Mouse (Mus musculus) embryonic facial prominence, embryonic 14.5 days (tissue): ENCODE results near the gene Klk6. TPM values are rescaled to one million over a fixed set of nuclear protein-coding genes. Genes with fewer than 3 reads are reported as not detected.
A peak's percentile ranks its signal among the peaks of the same experiment; 100 is the strongest.

Experiments
- ATAC-seq: fragments of 200-750 bp; cut with Nextera tagmentation; 2 replicates; pipeline ENCODE4 v1.8.0; 2017; ENCODE audit warnings: low read depth, moderate number of reproducible peaks, moderate TSS enrichment
- DNase-seq: peaks from one replicate; pipeline ENCODE4 v3.0.0-alpha.2; 2015; ENCODE audit warnings: low spot score
- H3K27ac ChIP-seq: fragments of 300-500 bp; sonication (generic); replicated peaks from 2 replicates; pipeline ENCODE4 v1.5.1; 2014; ENCODE audit warnings: low read depth, mild to moderate bottlenecking, low read length, moderate library complexity
- H3K27me3 ChIP-seq: fragments of 300-500 bp; sonication (generic); replicated peaks from 2 replicates; pipeline ENCODE4 v1.6.1; 2014; ENCODE audit warnings: low read length; ENCODE audit not compliant: control insufficient read depth, insufficient read depth
- H3K36me3 ChIP-seq: fragments of 300-500 bp; sonication (generic); 2 replicates; pipeline ENCODE4 v1.6.1; 2014; ENCODE audit warnings: low read length, mixed read lengths; ENCODE audit not compliant: control insufficient read depth, insufficient read depth
- H3K4me1 ChIP-seq: fragments of 300-500 bp; sonication (generic); 2 replicates; pipeline ENCODE4 v1.6.1; 2014; ENCODE audit warnings: antibody characterized with exemption, low read length; ENCODE audit not compliant: control insufficient read depth, insufficient read depth
- H3K4me2 ChIP-seq: fragments of 300-500 bp; sonication (generic); 2 replicates; pipeline ENCODE4 v1.6.1; 2014; ENCODE audit warnings: low read depth, mild to moderate bottlenecking, low read length, moderate library complexity, mixed read lengths
- H3K4me3 ChIP-seq: fragments of 300-500 bp; sonication (generic); 2 replicates; pipeline ENCODE4 v1.5.1; 2014; ENCODE audit warnings: low read depth, mild to moderate bottlenecking, low read length
- H3K9ac ChIP-seq: fragments of 300-500 bp; sonication (generic); 2 replicates; pipeline ENCODE4 v1.6.1; 2014; ENCODE audit warnings: low read depth, mild to moderate bottlenecking, low read length, moderate library complexity, mixed read lengths
- H3K9me3 ChIP-seq: fragments of 300-500 bp; sonication (generic); 2 replicates; pipeline ENCODE4 v1.6.1; 2016; ENCODE audit warnings: low read length; ENCODE audit not compliant: control insufficient read depth
- WGBS: fragments of 180-500 bp; shearing (Covaris S2); extraction: QIAGEN DNeasy Blood & Tissue Kit; methylation state at CpG from one replicate; pipeline ENCODE4 v1.1.7; 2014; 5-methylcytosine and 5-hydroxymethylcytosine counted together
- polyA plus RNA-seq: library from polyadenylated mRNA; unstranded; fragments of >200 nt; fragmentation: Nextera tagmentation; extraction: Ambion mirVana; gene quantifications from 2 replicates; pipeline ENCODE4 v1.2.1, GENCODE M21; 2014

Gene Klk6
- polyA plus RNA-seq, 1 experiment from 2014 or later = 0.42 TPM

DNA sequence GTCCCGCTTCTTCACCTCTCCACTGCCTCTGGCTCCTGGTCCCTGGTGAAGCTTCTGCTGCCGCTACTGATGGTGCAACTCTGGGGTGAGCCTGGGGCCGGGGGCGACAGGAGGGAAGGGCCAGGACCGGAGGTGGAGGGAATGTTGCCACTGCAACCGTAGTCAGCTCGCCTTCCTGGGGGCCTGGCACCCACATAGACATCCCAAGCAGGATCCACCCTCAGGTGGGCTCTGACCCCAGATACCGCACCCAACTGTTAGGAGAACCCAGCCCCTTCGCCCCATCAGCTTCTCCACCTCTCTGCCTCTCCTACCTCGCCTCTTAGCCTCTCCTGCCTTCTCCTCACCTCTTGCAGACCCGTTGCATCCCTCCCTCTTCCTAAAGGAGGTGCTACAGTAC lies 42.8 kb upstream of the Klk6 start:
- Histone ChIP-seq H3K36me3 (no peaks in the 10 kb centered on the region), H3K9me3 (no peaks in the 10 kb centered on the region), H3K9ac (no peak overlapping the region), H3K4me2 (no peak overlapping the region), H3K27me3 (peaks cover 8% of the 10 kb centered on the region; the same call in 1 of the 2 replicates), H3K4me3 (no peak overlapping the region), H3K4me1 (no peaks in the 10 kb centered on the region), H3K27ac (no peak overlapping the region)
- DNase-seq = no peak
- no peak for ATAC-seq
- 82% methylated on average over 10 of the region's 11 CpGs for WGBS

DNA sequence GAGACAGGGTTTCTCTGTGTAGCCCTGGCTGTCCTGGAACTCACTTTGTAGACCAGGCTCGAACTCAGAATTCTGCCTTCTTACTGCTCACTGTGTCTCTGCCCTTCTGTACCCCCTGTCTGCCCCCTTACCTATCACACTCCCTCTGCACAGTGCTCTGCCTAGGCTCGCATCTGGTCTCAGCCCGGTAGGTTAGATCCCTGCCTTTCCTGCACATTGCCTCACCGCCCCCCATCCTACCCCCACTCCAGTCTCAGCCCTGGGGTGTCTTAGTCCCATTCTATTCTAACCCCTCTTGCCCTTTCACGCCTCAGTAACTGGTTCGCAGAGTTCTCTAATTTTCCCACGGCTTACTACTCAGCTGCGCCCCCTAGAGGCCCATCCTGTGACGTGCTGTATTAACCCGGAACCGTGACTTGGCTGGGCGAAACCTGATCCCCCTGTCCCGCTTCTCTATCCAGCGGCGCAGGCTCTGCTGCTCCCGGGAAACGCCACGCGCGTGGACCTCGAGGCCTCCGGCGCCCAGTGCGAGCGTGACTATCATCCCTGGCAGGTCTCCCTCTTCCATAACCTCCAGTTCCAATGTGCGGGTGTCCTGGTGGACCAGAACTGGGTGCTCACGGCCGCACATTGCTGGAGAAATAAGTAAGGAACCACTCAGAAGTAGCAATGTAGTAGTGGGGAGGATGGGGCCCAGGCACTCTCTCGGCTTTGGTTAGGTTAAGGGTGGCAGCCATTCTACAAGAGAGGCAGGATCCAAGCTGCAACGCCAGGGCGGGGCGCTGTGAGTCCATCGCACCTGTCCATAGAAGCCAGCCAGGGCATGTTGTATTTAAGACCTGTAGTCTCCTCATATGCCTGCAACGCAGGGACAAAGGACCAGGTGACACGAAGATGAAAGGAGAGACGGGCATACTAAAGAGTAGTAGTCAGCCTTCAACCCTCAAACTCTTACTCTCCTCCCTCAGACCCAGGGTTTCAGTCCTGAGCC lies 41.7 kb upstream of the Klk6 start:
- Histone ChIP-seq H3K9me3 (no peaks in the 10 kb centered on the region), H3K4me3 (peak overlapping the region; percentile 26), H3K9ac (no peak overlapping the region), H3K27me3 (peaks cover 8% of the 10 kb centered on the region; the same call in 1 of the 2 replicates), H3K36me3 (no peaks in the 10 kb centered on the region), H3K4me2 (peak overlapping the region; percentile 56), H3K27ac (no peak overlapping the region), H3K4me1 (no peaks in the 10 kb centered on the region)
- DNase-seq (peak; percentile 85), ATAC-seq (peak; percentile 90)
- WGBS = 8% methylated on average over 36 of the region's 36 CpGs

DNA sequence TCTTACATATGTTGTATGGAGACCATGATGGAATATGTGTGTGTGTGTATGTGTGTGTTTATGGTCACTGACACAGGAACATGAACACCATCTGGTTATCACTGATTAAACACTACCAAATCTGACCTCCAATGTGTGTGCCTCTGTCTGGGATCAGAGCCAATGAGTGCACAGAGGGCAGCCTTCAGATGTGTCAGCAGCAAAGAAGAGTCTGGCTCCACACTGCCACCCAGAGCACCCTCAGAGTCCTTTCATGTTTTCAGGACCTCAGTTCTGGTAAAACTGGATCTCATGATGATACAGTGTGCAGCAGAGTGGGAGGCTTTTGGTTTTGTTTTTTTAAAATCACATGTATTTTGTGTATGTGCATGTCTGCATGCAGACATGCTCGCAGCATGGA lies 39.0 kb upstream of the Klk6 start:
- WGBS = 100% methylated on average over 1 of the region's 1 CpGs
- no peak overlapping the region for H3K27ac ChIP-seq
- no peak overlapping the region for H3K4me2 ChIP-seq
- peaks cover 8% of the 10 kb centered on the region; the same call in 1 of the 2 replicates for H3K27me3 ChIP-seq
- ATAC-seq (no peak), DNase-seq (no peak)
- H3K4me1 ChIP-seq = no peaks in the 10 kb centered on the region
- no peak overlapping the region for H3K9ac ChIP-seq
- no peaks in the 10 kb centered on the region for H3K36me3 ChIP-seq
- no peak overlapping the region for H3K4me3 ChIP-seq
- H3K9me3 ChIP-seq = no peaks in the 10 kb centered on the region

DNA sequence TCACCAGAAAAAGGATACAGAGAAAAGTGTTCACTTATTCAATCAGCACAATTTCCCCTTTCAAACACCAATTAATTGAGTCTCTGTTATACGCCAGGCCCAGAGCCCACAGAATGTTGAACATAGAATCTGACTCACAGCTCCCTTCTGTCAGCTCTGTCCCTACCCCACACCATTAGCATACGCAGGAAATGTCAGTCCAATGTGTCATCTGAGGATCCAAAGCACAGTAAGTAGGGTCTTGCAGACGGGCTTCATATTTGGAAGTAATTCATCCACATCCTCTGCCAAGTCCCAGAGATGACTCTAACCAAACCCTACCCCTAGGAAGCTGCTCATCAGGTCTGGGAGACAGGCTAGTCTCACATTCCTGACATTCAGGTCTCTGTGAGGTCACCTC lies 36.2 kb upstream of the Klk6 start:
- H3K27ac ChIP-seq = no peak overlapping the region
- H3K9me3 ChIP-seq = no peaks in the 10 kb centered on the region
- H3K4me2 ChIP-seq = no peak overlapping the region
- H3K36me3 ChIP-seq = no peaks in the 10 kb centered on the region
- no peak for ATAC-seq
- DNase-seq = no peak
- H3K4me3 ChIP-seq = no peak overlapping the region
- peaks cover 5% of the 10 kb centered on the region; the same call in 1 of the 2 replicates for H3K27me3 ChIP-seq
- H3K9ac ChIP-seq = no peak overlapping the region
- 67% methylated on average over 3 of the region's 3 CpGs for WGBS
- H3K4me1 ChIP-seq = no peaks in the 10 kb centered on the region

DNA sequence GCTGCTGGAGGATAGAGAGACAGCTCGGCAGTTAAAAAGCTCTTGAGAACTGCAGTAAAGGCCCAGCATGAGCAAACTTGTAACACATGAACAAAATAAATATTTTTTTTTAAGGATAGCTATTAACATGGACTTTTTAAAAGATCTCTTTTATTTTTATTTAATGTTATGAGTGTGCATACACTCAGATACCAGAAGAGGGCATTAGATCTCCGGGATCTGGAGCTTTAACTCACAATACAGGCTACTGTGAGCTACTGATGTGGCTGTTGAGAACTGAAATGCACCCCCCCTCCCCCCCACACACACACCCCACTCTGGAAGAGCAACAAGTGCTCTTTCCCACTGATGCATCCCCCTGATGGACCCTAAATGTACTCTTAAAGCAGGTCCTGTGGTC lies 35.0 kb upstream of the Klk6 start:
- H3K4me3 ChIP-seq = no peak overlapping the region
- ATAC-seq (no peak), DNase-seq (no peak)
- H3K9ac ChIP-seq = no peak overlapping the region
- no peak overlapping the region for H3K27ac ChIP-seq
- H3K27me3 ChIP-seq = no peaks in the 10 kb centered on the region
- H3K9me3 ChIP-seq = no peaks in the 10 kb centered on the region
- no peaks in the 10 kb centered on the region for H3K36me3 ChIP-seq
- H3K4me2 ChIP-seq = no peak overlapping the region
- WGBS = 73% methylated on average over 2 of the region's 2 CpGs
- no peaks in the 10 kb centered on the region for H3K4me1 ChIP-seq

DNA sequence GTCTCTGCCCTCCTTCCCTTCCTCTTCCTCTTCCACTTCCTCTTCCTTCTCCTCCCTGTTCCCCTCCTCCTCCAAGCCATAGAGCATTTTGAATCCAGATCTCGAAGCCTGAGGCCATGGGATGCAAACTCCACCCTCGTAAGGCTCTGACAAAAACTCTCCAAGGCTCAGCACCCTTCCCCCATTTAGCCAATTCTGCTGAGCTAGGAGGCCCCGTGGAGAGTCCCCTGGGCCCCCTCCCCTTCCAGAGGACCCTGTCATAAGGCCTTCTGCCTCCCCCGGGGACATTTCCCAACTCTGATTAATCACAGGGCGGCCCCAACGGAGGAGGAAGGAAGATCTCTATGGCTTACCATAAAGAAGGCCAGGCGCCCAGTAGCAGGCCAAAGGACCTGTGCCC lies 32.7 kb upstream of the Klk6 start, which contains the start of gene Klk9:
Klk9 (plus strand) TSS at position 301 of the 400 bp plus-strand sequence.
- DNase-seq (no peak), ATAC-seq (no peak)
- WGBS = 72% methylated on average over 7 of the region's 7 CpGs
- no peaks in the 10 kb centered on the region for H3K9me3 ChIP-seq
- no peak within 1 kb of the TSS for H3K27ac ChIP-seq
- peaks cover 8% of the 10 kb centered on the region for H3K27me3 ChIP-seq
- no peak within 1 kb of the TSS for H3K4me3 ChIP-seq
- H3K4me1 ChIP-seq = no peaks in the 10 kb centered on the region
- no peaks in the 10 kb centered on the region for H3K36me3 ChIP-seq
- H3K9ac ChIP-seq = no peak within 1 kb of the TSS
- no peak within 1 kb of the TSS for H3K4me2 ChIP-seq

DNA sequence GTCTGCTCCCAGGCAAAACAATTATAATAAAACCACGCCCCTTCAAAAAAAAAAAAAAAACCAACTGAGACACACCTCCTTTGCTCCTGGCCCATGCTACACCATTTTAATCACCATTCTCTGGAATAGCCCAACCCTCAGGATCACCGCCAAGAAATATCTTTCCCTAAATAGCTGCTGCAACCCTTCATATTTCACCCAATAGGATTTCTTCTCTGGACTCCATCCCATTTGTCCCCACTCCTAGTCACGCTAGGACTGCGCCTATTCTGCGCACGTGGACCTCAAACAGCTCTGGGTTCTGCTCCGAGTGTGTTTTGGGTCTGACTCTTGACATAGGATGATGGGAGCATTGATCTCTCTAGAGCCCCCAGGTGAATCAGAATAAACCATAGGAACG lies 27.9 kb upstream of the Klk6 start:
- no peaks in the 10 kb centered on the region for H3K9me3 ChIP-seq
- H3K4me3 ChIP-seq = peak overlapping the region; percentile 51
- peak overlapping the region; percentile 51; the same call in 1 of the 2 replicates for H3K9ac ChIP-seq
- peaks cover 16% of the 10 kb centered on the region for H3K27me3 ChIP-seq
- 8% methylated on average over 8 of the region's 8 CpGs for WGBS
- no peaks in the 10 kb centered on the region for H3K4me1 ChIP-seq
- peak overlapping the region; percentile 78 for H3K4me2 ChIP-seq
- ATAC-seq = 0 out of 2 replicates have a peak, but pooled peaks have one; percentile 19
- H3K27ac ChIP-seq = no peak overlapping the region
- DNase-seq = peak; percentile 18
- no peaks in the 10 kb centered on the region for H3K36me3 ChIP-seq

DNA sequence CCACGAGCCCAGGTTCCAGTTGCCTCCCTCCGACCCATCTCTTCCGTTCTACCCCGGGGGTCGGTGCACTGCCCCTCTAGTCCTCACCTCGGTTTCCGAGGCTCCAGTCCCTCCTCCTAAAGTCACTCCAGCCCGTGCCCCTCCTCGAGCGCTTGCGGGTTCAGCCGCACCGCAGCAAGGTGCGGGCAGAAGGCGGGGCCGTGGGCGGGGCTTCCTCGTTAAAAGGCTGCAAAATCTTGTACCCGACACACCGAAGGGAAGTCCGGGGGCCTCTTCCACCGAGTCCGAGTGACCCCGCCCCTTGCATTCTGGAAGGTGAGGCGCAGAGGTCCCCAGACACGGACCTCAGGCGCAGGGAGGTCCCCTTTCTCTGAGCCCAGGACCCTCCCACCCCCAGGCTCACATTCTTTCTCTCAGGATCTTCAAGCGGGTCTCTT lies 26.9 kb upstream of the Klk6 start, which contains the start of gene Klk8:
Klk8 (plus strand) TSS at position 245 of the 437 bp plus-strand sequence.
- DNase-seq (peak; percentile 17), ATAC-seq (peak; percentile 51; the same call in 1 of the 2 replicates)
- peak within 1 kb of the TSS; percentile 51 for H3K4me3 ChIP-seq
- peak within 1 kb of the TSS; percentile 78 for H3K4me2 ChIP-seq
- H3K9ac ChIP-seq = peak within 1 kb of the TSS; percentile 51
- no peaks in the 10 kb centered on the region for H3K4me1 ChIP-seq
- H3K9me3 ChIP-seq = no peaks in the 10 kb centered on the region
- no peaks in the 10 kb centered on the region for H3K36me3 ChIP-seq
- WGBS = 0% methylated on average over 26 of the region's 28 CpGs
- peaks cover 16% of the 10 kb centered on the region for H3K27me3 ChIP-seq
- H3K27ac ChIP-seq = no peak within 1 kb of the TSS
